Mouse (Mus musculus): ENCODE data around the gene Slbp. TPM values are rescaled to one million over a fixed set of nuclear protein-coding genes. Genes with fewer than 3 reads are reported as not detected.
A peak's percentile ranks its signal among the peaks of the same experiment; 100 is the strongest.

Slbp gene
- polyA plus RNA-seq, 1 experiment from 2014 or later, result 257 TPM

DNA sequence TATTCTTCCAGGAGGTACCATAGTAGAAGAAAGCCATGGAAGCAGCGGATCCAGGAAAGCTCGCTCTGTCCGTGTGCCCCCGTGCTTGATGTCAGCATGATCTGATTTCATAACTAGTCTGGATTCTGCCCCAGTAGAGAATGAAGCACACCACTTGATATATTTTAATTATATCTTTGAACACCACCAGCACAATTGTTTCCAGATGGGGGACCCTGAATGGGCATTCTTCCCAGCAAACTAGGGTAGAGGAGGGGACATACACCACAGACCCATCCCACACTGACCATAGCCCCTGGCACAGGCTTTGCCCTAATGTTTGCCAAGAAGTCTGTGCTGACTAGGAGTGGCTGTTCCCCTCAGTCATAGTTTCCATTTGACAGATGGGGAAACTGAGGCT lies 32.6 kb upstream of the Slbp start:
- Histone ChIP-seq H3K4me1 (replicated peaks; ENCODE audit: control insufficient read depth, insufficient read depth, low read length) (peaks cover 10% of the 10 kb centered on the region), H3K36me3 (ENCODE audit: control insufficient read depth, insufficient read depth, low read length) (no peaks in the 10 kb centered on the region), H3K27ac (ENCODE audit: low read depth, low read length) (no peak overlapping the region), H3K27me3 (ENCODE audit: control insufficient read depth, insufficient read depth, low read length) (no peaks in the 10 kb centered on the region), H3K9me3 (ENCODE audit: control insufficient read depth, low read length) (no peaks in the 10 kb centered on the region), H3K4me3 (ENCODE audit: low read depth, low read length) (no peak overlapping the region), H3K4me2 (replicated peaks; ENCODE audit: low read depth, low read length) (no peak overlapping the region), H3K9ac (ENCODE audit: low read depth, low read length) (no peak overlapping the region)
- DNase-seq (ENCODE audit: low spot score), result no peak
- 90% methylated on average over 4 of the region's 4 CpGs for WGBS
- ATAC-seq (ENCODE audit: low FRiP score), result no peak

GRCm38 (mm10) chr5:33683897-33684652 lies 31.7 kb upstream of the Slbp start:
- ATAC-seq (ENCODE audit: low FRiP score) (peak; percentile 58), DNase-seq (ENCODE audit: low spot score) (peak; percentile 75)
- Histone ChIP-seq H3K36me3 (ENCODE audit: control insufficient read depth, insufficient read depth, low read length) (no peaks in the 10 kb centered on the region), H3K4me1 (replicated peaks; ENCODE audit: control insufficient read depth, insufficient read depth, low read length) (peaks cover 6% of the 10 kb centered on the region), H3K4me2 (replicated peaks; ENCODE audit: low read depth, low read length) (no peak overlapping the region), H3K9me3 (ENCODE audit: control insufficient read depth, low read length) (no peaks in the 10 kb centered on the region), H3K27ac (ENCODE audit: low read depth, low read length) (no peak overlapping the region), H3K4me3 (ENCODE audit: low read depth, low read length) (no peak overlapping the region), H3K9ac (ENCODE audit: low read depth, low read length) (no peak overlapping the region), H3K27me3 (ENCODE audit: control insufficient read depth, insufficient read depth, low read length) (no peaks in the 10 kb centered on the region)
- 50% methylated on average over 7 of the region's 7 CpGs for WGBS

DNA sequence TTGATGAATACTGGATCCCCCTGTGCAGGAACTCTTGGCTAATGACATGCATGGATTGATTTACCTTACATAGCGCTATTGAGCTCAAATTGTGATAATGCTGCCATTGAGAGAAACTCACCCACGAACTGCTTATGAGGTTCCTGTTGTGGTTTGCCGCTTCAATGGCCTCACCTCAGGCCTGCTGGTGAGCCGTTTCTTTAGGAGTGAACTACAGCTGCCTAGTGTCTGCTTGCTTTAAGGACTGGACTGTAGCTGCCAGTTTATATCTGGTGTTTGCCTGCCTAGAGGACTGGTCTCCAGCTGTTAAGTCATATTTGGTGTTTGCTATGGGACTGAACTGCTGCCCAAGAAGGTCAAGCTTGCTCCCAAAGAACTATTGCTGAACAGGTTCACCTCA lies 30.6 kb upstream of the Slbp start:
- Histone ChIP-seq H3K4me1 (replicated peaks; ENCODE audit: control insufficient read depth, insufficient read depth, low read length) (no peaks in the 10 kb centered on the region), H3K36me3 (ENCODE audit: control insufficient read depth, insufficient read depth, low read length) (no peaks in the 10 kb centered on the region), H3K9me3 (ENCODE audit: control insufficient read depth, low read length) (no peaks in the 10 kb centered on the region), H3K9ac (ENCODE audit: low read depth, low read length) (no peak overlapping the region), H3K4me3 (ENCODE audit: low read depth, low read length) (no peak overlapping the region), H3K27ac (ENCODE audit: low read depth, low read length) (no peak overlapping the region), H3K4me2 (replicated peaks; ENCODE audit: low read depth, low read length) (no peak overlapping the region), H3K27me3 (ENCODE audit: control insufficient read depth, insufficient read depth, low read length) (no peaks in the 10 kb centered on the region)
- no peak for ATAC-seq (ENCODE audit: low FRiP score)
- 76% methylated on average over 4 of the region's 4 CpGs for WGBS
- no peak for DNase-seq (ENCODE audit: low spot score)

- ATAC-seq (ENCODE audit: low FRiP score) (no peak), DNase-seq (ENCODE audit: low spot score) (no peak)
- Histone ChIP-seq H3K9ac (ENCODE audit: low read depth, low read length) (no peak overlapping the region), H3K9me3 (ENCODE audit: control insufficient read depth, low read length) (no peaks in the 10 kb centered on the region), H3K36me3 (ENCODE audit: control insufficient read depth, insufficient read depth, low read length) (no peaks in the 10 kb centered on the region), H3K4me1 (replicated peaks; ENCODE audit: control insufficient read depth, insufficient read depth, low read length) (no peaks in the 10 kb centered on the region), H3K27me3 (ENCODE audit: control insufficient read depth, insufficient read depth, low read length) (no peaks in the 10 kb centered on the region), H3K27ac (ENCODE audit: low read depth, low read length) (no peak overlapping the region), H3K4me3 (ENCODE audit: low read depth, low read length) (no peak overlapping the region), H3K4me2 (replicated peaks; ENCODE audit: low read depth, low read length) (no peak overlapping the region)
- WGBS, result 83% methylated on average over 15 of the region's 15 CpGs
Measured at GRCm38 (mm10) chr5:33681611-33682388, 29.4 kb upstream of the Slbp start.

GRCm38 (mm10) chr5:33681044-33681443 lies 28.7 kb upstream of the Slbp start:
- ATAC-seq (ENCODE audit: low FRiP score), result no peak
- no peak overlapping the region for H3K4me3 ChIP-seq (ENCODE audit: low read depth, low read length)
- H3K27me3 ChIP-seq (ENCODE audit: control insufficient read depth, insufficient read depth, low read length), result no peaks in the 10 kb centered on the region

DNA sequence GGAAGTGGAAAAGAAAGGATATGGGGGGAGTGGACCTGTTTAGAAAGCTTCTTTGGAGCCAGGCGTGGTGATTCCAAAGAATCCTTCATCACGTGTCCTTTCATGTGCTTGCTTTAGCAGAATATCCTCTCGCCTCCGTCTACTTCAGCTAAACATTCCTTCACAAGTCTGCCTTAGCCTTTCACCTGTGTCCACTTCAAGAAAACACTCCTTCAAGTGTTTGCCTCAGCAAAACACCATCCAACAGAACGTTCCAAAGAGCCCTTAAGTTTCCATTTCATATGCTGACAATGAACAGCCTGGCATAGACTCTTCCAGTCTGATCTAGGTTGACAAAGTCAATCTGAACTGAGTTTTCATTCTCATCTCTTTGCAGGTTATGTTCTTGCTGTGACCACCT lies 25.9 kb upstream of the Slbp start:
- no peak overlapping the region for H3K4me2 ChIP-seq (replicated peaks; ENCODE audit: low read depth, low read length)
- no peak overlapping the region for H3K4me3 ChIP-seq (ENCODE audit: low read depth, low read length)
- H3K4me1 ChIP-seq (replicated peaks; ENCODE audit: control insufficient read depth, insufficient read depth, low read length), result no peaks in the 10 kb centered on the region
- H3K9ac ChIP-seq (ENCODE audit: low read depth, low read length), result no peak overlapping the region
- no peak overlapping the region for H3K27ac ChIP-seq (ENCODE audit: low read depth, low read length)
- ATAC-seq (ENCODE audit: low FRiP score) (no peak), DNase-seq (ENCODE audit: low spot score) (no peak)
- H3K36me3 ChIP-seq (ENCODE audit: control insufficient read depth, insufficient read depth, low read length), result no peaks in the 10 kb centered on the region
- H3K9me3 ChIP-seq (ENCODE audit: control insufficient read depth, low read length), result no peaks in the 10 kb centered on the region
- no peaks in the 10 kb centered on the region for H3K27me3 ChIP-seq (ENCODE audit: control insufficient read depth, insufficient read depth, low read length)
- 82% methylated on average over 5 of the region's 5 CpGs for WGBS

More at GRCm38 (mm10) chr5:33681044-33681443, 28.7 kb upstream of the Slbp start:
- no peaks in the 10 kb centered on the region for H3K9me3 ChIP-seq (ENCODE audit: control insufficient read depth, low read length)
- H3K4me1 ChIP-seq (replicated peaks; ENCODE audit: control insufficient read depth, insufficient read depth, low read length), result no peaks in the 10 kb centered on the region
- no peak overlapping the region for H3K4me2 ChIP-seq (replicated peaks; ENCODE audit: low read depth, low read length)
- 53% methylated on average over 3 of the region's 3 CpGs for WGBS
- no peak overlapping the region for H3K27ac ChIP-seq (ENCODE audit: low read depth, low read length)
- no peak overlapping the region for H3K9ac ChIP-seq (ENCODE audit: low read depth, low read length)
- DNase-seq (ENCODE audit: low spot score), result no peak
- no peaks in the 10 kb centered on the region for H3K36me3 ChIP-seq (ENCODE audit: control insufficient read depth, insufficient read depth, low read length)

GRCm38 (mm10) chr5:33675964-33676363 lies 23.6 kb upstream of the Slbp start:
- Histone ChIP-seq H3K36me3 (ENCODE audit: control insufficient read depth, insufficient read depth, low read length) (0 out of 2 replicates have a peak, but pooled peaks cover 3% of the 10 kb centered on the region), H3K4me1 (replicated peaks; ENCODE audit: control insufficient read depth, insufficient read depth, low read length) (no peaks in the 10 kb centered on the region), H3K4me2 (replicated peaks; ENCODE audit: low read depth, low read length) (no peak overlapping the region), H3K9ac (ENCODE audit: low read depth, low read length) (no peak overlapping the region), H3K27me3 (ENCODE audit: control insufficient read depth, insufficient read depth, low read length) (no peaks in the 10 kb centered on the region), H3K27ac (ENCODE audit: low read depth, low read length) (no peak overlapping the region), H3K9me3 (ENCODE audit: control insufficient read depth, low read length) (no peaks in the 10 kb centered on the region), H3K4me3 (ENCODE audit: low read depth, low read length) (no peak overlapping the region)
- peak; percentile 40; the same call in 1 of the 2 replicates for ATAC-seq (ENCODE audit: low FRiP score)
- DNase-seq (ENCODE audit: low spot score), result peak; percentile 84
- 0% methylated on average over 1 of the region's 1 CpGs for WGBS

GRCm38 (mm10) chr5:33674439-33674838 lies 22.1 kb upstream of the Slbp start:
- Histone ChIP-seq H3K4me1 (replicated peaks; ENCODE audit: control insufficient read depth, insufficient read depth, low read length) (no peaks in the 10 kb centered on the region), H3K4me3 (ENCODE audit: low read depth, low read length) (no peak overlapping the region), H3K36me3 (ENCODE audit: control insufficient read depth, insufficient read depth, low read length) (0 out of 2 replicates have a peak, but pooled peaks cover 6% of the 10 kb centered on the region), H3K27ac (ENCODE audit: low read depth, low read length) (peak overlapping the region; percentile 27; the same call in 1 of the 2 replicates), H3K27me3 (ENCODE audit: control insufficient read depth, insufficient read depth, low read length) (no peaks in the 10 kb centered on the region), H3K4me2 (replicated peaks; ENCODE audit: low read depth, low read length) (no peak overlapping the region), H3K9me3 (ENCODE audit: control insufficient read depth, low read length) (no peaks in the 10 kb centered on the region), H3K9ac (ENCODE audit: low read depth, low read length) (no peak overlapping the region)
- no peak for ATAC-seq (ENCODE audit: low FRiP score)
- DNase-seq (ENCODE audit: low spot score), result no peak
- 69% methylated on average over 3 of the region's 3 CpGs for WGBS

Measured in hindbrain, embryonic 11.5 days (tissue).